Comparison of ENCODE assay signal across 17 mouse cellular contexts in the genomic region with DNA sequence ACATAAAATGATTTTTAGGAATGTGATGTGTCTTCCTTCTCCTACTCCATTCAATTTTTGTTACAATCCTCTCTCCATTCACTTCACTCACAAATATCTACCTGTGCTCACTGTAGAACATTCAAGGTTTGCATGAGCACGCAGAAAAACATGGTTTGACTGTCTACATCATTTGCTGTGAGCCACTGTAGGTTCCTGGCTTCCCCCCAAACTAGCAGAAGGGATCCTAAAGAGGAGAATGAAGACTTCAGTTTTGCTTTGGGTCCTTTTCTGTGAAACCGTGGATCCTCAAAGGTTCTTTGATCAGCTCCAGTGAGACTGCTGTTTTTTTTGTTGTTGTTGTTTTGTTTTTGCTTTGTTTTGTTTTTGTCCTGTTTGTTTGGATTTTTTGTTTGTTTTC.
"Had no signal": no experiment of that assay in that cellular context is flagged by ENCODE, and none has a peak within 500 bp of the region (broad histone marks: within the 10 kb centered on the region; RNA-seq: fewer than 3 reads in every experiment).

No protein-coding gene starts in this region.

- H3K27ac ChIP-seq: lung, embryonic 15.5 days; macrophage; midbrain, embryonic 13.5 days; midbrain, embryonic 15.5 days; neural tube, embryonic 12.5 days; stomach, embryonic 15.5 days; stomach, postnatal 0 days had no signal

- DNase-seq: lung, adult 2 months; lung, postnatal 14 days; lung, postnatal 36 days; right cerebral cortex, postnatal 14 days; thymus, adult 2 months; thymus, postnatal 25 days; thymus, postnatal 4 days had no signal

- H3K9me3 ChIP-seq: lung, embryonic 15.5 days; megakaryocyte, embryonic 14.5 days; midbrain, embryonic 13.5 days; midbrain, embryonic 15.5 days; neural tube, embryonic 12.5 days; stomach, embryonic 15.5 days had no signal

- H3K9ac ChIP-seq: lung, embryonic 15.5 days; midbrain, embryonic 13.5 days; midbrain, embryonic 15.5 days; neural tube, embryonic 12.5 days; stomach, embryonic 15.5 days had no signal

- H3K27me3 ChIP-seq: lung, embryonic 15.5 days; megakaryocyte, embryonic 14.5 days; midbrain, embryonic 13.5 days; midbrain, embryonic 15.5 days; neural tube, embryonic 12.5 days; stomach, embryonic 15.5 days had no signal

- H3K36me3 ChIP-seq: lung, embryonic 15.5 days; midbrain, embryonic 13.5 days; midbrain, embryonic 15.5 days; neural tube, embryonic 12.5 days; stomach, embryonic 15.5 days had no signal

- ATAC-seq: lung, postnatal 0 days; midbrain, embryonic 13.5 days; midbrain, embryonic 15.5 days had no signal

- H3K4me1 ChIP-seq: lung, embryonic 15.5 days; megakaryocyte, embryonic 14.5 days; midbrain, embryonic 13.5 days; midbrain, embryonic 15.5 days; neural tube, embryonic 12.5 days; stomach, embryonic 15.5 days had no signal

- H3K4me3 ChIP-seq: lung, embryonic 15.5 days; megakaryocyte, embryonic 14.5 days; midbrain, embryonic 13.5 days; midbrain, embryonic 15.5 days; neural tube, embryonic 12.5 days; stomach, embryonic 15.5 days had no signal

- H3K4me2 ChIP-seq: lung, embryonic 15.5 days; midbrain, embryonic 11.5 days; midbrain, embryonic 13.5 days; midbrain, embryonic 15.5 days; neural tube, embryonic 12.5 days; stomach, embryonic 15.5 days had no signal
